Mouse (Mus musculus) thymus, postnatal 4 days (tissue): ENCODE results near the gene Apbb2.

Source experiments
- DNase-seq: peaks from one replicate; pipeline ENCODE4 v3.0.0; 2021

The Apbb2 gene

GRCm38 (mm10) chr5:66515271-66515670 is 103.3 kb downstream of the Apbb2 start:
- no peak for DNase-seq

- no peak for DNase-seq
Observed at GRCm38 (mm10) chr5:66514659-66515058, 103.9 kb downstream of the Apbb2 start.

GRCm38 (mm10) chr5:66513412-66513811 is 105.2 kb downstream of the Apbb2 start:
- no peak for DNase-seq

- DNase-seq = no peak
Observed at GRCm38 (mm10) chr5:66512519-66512918, 106.1 kb downstream of the Apbb2 start.

GRCm38 (mm10) chr5:66510716-66511115 is 107.9 kb downstream of the Apbb2 start:
- DNase-seq = no peak

- no peak for DNase-seq
Observed at GRCm38 (mm10) chr5:66509151-66509550, 109.4 kb downstream of the Apbb2 start.

GRCm38 (mm10) chr5:66505578-66505977 is 113.0 kb downstream of the Apbb2 start:
- DNase-seq = no peak

GRCm38 (mm10) chr5:66505071-66505470 is 113.5 kb downstream of the Apbb2 start:
- no peak for DNase-seq

- no peak for DNase-seq
Observed at GRCm38 (mm10) chr5:66504434-66504747, 114.2 kb downstream of the Apbb2 start.

- no peak for DNase-seq
Observed at GRCm38 (mm10) chr5:66503557-66504433, 114.8 kb downstream of the Apbb2 start.

GRCm38 (mm10) chr5:66503033-66503432 is 115.6 kb downstream of the Apbb2 start:
- no peak for DNase-seq

- DNase-seq = no peak
Observed at GRCm38 (mm10) chr5:66499621-66500020, 119.0 kb downstream of the Apbb2 start.

- DNase-seq = no peak
Observed at GRCm38 (mm10) chr5:66498140-66498539, 120.4 kb downstream of the Apbb2 start.

- no peak for DNase-seq
Observed at GRCm38 (mm10) chr5:66497479-66498087, 121.0 kb downstream of the Apbb2 start.

- no peak for DNase-seq
Observed at GRCm38 (mm10) chr5:66496881-66497360, 121.7 kb downstream of the Apbb2 start.

- no peak for DNase-seq
Observed at GRCm38 (mm10) chr5:66494651-66495050, 123.9 kb downstream of the Apbb2 start.

- no peak for DNase-seq
Observed at GRCm38 (mm10) chr5:66492563-66492960, 126.0 kb downstream of the Apbb2 start.

GRCm38 (mm10) chr5:66491907-66492562 is 126.5 kb downstream of the Apbb2 start:
- DNase-seq = no peak

- DNase-seq = no peak
Observed at GRCm38 (mm10) chr5:66486028-66486427, 132.6 kb downstream of the Apbb2 start.

- DNase-seq = no peak
Observed at GRCm38 (mm10) chr5:66476266-66476665, 142.3 kb downstream of the Apbb2 start.

GRCm38 (mm10) chr5:66475824-66476223 is 142.8 kb downstream of the Apbb2 start:
- no peak for DNase-seq

- DNase-seq = no peak
Observed at GRCm38 (mm10) chr5:66474153-66474552, 144.4 kb downstream of the Apbb2 start.

GRCm38 (mm10) chr5:66473599-66473998 is 145.0 kb downstream of the Apbb2 start:
- no peak for DNase-seq

GRCm38 (mm10) chr5:66470837-66471236 is 147.7 kb downstream of the Apbb2 start:
- DNase-seq = no peak
